Mouse (Mus musculus): ENCODE measurements at regions not wholly inside any gene's neighbourhood (a gene's known extent, or its start where the extent isn't known, plus 50 kb on each side); places are given as distances from the start of the nearest gene placed in this dataset.

DNA sequence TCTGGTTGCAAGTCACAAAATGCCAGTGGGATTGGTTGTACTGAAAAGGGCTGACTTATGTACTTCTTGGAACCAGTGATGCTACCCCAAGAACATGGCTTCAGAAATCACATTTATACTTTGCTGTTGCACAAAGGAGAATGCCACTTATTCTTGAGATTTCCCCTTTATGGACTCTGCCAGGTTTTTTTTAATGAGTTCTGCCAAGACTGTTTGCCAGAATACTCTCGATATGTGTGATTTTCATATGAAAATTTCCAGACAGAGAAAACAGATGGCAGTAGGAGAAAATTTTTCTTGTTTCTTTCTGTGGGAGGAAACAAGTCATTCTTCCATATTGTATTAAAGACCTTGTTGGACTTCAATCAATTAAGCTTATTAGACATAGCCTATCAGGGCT, 281.0 kb upstream of the Tle1 start:
- DNase-seq (ENCODE audit: low spot score in 2 of 2) = no peak

DNA sequence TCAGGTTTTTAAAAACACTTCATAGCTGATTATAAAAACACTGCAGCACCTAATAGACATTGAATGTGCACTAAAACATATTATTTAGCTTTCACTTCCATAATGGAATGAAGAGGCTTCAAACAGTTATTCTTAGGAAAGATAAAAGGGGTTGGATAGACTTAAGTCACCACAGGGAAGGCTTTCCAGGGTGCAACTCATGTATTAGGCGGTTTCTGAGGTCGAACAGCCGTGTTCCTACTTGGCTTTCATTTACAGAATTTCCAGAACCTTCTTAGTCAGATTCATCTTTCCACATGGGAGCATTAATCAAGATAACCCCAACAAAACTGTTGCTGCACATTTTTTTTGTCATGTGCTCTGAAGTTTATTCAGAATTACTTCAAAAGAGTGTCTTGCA, 279.8 kb upstream of the Tle1 start:
- no peak for DNase-seq (ENCODE audit: low spot score in 2 of 2)

DNA sequence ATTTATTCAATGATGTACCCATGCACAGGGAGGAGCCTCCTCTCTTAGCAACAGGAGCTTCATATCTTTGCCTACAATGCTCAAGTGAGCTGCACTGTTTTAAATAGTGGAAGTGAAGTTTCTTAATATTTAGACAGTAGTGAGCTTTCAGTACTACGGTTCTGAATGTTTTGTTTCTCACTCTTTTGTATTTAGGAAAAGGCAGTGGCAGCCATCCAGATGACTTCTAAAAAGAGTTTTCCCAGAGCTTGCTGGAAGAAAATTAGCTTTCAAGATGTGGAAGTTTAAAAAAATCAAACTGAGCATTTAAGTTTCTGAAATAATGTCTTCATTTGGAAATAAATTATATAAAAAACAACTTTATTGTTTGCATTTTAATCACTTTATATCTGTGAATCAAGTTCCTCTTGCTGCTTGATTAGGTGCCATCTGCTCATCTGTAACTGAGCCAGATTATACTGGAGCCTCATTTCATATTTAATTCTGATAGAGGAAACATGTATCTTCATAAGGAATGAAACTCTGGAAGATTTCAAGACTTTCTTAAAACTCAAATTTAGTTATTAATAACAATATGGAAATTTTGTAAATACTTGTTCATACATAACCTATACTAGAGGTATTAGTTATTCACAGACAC, 268.6 kb upstream of the Tle1 start:
- peak; percentile 2 to 17 for DNase-seq (ENCODE audit: low spot score in 2 of 2)

DNA sequence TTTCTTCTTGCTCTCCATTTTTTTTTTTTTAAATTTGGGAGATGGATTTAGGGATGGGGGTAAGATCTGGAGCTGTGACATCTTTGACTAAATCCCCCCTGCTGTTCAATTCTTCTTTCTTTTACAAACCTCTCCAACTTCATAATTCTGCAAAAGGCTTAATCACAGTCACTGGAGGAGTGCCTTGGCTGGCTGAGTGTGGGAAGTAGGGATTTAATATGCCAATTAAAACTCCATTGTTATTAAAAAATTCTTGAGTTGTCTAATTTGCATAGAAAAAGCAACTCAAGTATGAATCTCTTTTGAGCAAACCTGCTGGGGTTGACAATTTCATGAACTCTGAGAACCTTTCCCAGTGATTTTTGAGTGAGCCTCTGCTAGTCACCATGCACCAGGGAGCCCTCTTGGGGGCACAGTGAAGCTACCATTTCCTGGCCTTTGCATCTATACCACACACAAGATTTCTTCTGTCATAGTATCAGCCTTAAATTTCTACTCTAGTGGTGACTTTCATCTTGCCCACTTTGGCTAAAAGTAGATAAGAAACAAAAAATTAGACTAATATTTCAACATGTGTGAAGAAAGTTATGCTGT, 243.6 kb upstream of the Tle1 start:
- no peak for DNase-seq (ENCODE audit: low spot score in 2 of 2)

DNA sequence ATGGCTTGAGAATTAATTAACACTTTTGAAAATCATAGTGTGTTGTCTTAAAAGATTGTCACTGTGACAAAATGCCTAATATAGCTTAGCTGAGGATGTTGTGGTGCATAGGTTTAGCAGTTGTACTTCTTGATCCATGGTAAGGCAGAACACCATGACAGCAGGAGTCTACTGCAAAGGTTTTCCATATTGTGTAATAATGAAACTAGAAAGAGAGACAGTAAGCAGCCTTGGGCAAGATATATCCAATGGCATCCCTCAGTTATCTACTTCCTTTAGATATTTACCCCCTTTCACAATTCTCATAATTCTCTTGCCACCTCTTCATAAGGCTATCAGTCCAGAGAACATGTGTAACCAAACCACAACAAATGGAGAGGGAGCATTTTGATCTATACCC, 236.6 kb upstream of the Tle1 start:
- no peak for DNase-seq (ENCODE audit: low spot score in 2 of 2)

DNA sequence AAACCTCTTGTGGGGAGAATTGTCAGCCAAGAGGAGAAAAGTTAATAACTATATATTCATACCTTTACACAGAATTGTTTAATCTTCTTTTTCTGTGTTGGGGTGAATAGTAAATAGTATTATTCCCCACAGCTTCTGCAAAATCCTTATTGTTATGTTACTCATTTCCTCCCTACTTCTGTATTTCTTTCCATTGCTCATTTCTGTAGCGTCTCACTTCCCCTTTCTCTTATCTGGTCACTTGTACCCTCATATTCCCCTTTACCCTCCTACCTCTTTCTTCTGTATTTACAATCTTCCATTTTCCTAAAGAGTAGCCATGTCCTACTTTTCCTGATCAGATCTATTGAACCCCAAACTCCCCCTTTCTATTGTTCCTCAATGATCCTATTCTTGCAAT, 224.6 kb upstream of the Tle1 start:
- DNase-seq (ENCODE audit: low spot score in 2 of 2) = no peak

DNA sequence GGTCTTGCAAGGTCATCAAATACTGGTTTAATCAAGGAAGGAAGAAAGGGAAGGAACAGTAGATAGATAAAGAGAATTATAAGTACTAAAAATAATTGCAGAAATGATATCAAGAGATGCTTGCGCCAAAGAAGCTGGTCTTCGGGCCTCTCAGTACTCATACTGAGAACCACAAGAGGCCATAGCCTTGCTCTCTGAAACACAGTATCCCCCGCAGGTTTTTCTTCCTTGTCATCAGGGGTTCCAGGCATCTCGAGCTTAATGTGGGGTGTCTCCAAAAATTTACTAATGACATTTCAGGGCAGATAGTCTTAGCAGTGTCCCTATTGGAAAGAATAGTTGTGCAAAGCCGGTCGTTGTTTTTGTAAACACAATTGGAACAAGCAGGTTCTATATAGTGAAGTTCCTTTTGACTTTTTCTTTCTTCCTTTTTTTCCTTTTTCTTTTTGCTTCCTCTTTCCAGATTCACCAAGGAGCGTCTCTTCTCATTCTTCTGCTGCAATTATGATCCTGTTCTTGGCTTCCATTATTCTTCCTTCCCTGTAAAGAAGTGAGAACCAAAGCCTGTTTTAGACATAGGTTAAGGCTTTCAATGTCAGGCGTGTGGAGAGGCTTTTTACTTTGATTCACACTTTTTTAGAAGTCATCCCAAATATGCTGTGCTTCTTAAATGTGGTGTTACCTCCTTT, 211.5 kb upstream of the Tle1 start:
- no peak for DNase-seq (ENCODE audit: low spot score in 2 of 2)

DNA sequence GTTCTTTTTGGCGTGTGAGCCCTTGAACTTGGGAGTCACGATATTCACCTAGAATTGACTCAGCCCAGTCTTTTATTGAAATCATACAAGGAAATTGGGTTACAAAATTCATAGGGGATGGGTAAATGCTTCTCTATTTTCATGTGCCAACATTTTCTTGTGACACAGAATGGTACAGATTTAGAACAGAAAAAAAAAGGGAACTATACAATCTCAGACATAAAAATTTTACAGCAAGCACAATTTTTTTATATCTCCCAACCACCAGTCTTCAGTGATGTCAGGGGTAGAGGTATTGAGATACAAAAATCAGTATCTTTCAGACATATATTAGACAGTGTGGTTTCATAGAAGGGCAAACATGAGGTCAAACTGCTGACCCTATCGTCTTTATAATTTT, 210.6 kb upstream of the Tle1 start:
- DNase-seq (ENCODE audit: low spot score in 2 of 2) = peak in 1 of 2 experiments; percentile 2

DNA sequence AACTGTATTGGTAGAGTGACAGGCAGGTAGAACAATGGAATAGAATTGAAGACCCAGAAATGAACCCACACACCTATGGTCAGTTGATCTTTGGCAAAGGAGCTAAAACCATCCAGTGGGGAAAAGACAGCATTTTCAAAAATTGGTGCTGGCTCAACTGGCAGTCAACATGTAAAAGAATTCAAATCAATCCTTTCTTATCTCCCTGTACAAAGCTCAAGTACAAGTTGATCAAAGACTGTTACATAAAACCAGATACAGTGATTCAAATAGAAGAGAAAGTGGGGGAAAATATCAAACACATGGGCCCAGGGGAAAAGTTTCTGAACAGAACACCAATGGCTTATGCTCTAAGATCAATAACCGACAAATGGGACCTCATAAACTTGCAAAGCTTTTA, 200.0 kb upstream of the Tle1 start:
- DNase-seq (ENCODE audit: low spot score in 2 of 2) = no peak

DNA sequence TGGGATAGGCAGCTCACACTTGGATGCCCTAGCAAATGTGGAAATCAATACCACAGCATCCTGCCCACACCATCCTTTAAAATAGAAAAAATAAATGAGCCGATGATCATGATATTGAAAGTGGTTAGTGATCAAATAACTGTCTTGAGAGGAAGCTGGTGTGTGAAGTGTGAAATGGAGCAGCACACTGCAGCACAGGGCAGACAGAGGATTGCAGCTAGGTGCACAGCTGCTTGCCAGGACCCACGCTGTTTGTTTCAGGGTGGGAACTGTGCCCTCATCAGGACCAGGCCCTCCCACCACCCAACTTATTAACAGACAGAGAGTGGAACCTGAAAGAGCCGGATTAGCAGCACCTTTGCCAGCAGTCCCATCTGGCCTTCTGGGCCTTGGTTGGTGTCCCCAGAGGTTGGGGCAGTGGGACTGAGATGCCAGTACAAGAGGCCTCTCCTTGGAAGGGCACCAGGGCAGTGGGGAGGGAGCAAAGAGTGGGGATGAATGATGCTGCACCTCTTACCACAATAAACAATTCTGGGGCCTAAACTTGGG, 191.2 kb upstream of the Tle1 start:
- DNase-seq (ENCODE audit: low spot score in 2 of 2) = no peak

DNA sequence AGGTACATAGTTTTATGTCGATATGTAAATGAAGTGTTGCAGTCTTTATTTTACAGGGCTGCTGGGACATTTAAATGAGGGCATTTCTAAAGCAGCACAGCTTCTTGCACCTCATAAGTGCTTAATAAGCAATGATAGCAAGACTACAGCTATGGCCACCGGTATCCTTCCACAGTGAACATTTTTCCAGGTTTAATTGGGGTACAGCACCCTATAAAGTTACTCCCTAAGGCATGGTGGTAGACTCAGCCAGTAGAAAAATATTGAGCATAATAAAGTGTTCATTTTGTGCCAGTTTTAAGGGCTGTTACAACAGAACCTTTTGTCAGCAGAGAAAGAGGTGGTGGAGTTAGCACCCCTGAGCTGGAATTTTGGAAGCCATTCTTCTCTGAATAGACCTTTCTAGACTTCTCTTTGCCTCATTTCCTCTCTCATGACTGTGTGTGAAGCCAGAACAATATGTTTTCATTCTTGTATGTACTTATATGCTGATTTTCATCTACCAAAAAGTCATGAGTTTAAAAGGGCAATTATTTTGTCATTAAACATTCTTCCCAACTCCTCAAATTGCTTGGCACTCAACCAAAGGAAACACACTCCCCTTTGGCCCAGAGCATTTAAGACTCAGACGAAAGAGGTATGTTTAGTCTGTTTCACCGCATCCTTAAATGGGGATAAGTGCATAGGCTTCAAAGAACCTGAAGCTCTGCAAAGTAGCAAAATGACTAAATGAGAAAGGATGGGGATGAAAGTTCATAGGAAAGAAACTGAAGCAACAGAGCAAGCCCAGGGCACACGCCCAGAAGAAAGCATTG, 189.3 kb upstream of the Tle1 start:
- DNase-seq (ENCODE audit: low spot score in 2 of 2) = no peak

DNA sequence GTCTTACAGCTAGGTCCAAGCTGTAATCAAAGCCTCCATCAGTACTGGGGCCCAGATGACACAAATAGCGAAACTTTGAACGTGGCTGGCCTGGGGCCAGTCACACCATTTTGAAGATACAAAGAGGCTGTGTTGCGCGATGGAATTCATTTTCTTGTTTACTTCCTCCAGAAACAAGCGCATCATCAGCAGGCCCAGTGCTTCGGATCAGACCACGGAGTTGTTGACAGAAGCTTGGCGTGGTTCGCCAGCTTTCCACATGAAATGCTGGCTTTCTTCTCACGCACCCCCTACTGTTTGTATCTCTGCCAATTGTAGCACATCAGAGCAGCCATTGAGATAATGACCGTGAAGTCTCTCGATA, 184.2 kb upstream of the Tle1 start:
- peak; percentile 62 to 77 for DNase-seq (ENCODE audit: low spot score in 2 of 2)

DNA sequence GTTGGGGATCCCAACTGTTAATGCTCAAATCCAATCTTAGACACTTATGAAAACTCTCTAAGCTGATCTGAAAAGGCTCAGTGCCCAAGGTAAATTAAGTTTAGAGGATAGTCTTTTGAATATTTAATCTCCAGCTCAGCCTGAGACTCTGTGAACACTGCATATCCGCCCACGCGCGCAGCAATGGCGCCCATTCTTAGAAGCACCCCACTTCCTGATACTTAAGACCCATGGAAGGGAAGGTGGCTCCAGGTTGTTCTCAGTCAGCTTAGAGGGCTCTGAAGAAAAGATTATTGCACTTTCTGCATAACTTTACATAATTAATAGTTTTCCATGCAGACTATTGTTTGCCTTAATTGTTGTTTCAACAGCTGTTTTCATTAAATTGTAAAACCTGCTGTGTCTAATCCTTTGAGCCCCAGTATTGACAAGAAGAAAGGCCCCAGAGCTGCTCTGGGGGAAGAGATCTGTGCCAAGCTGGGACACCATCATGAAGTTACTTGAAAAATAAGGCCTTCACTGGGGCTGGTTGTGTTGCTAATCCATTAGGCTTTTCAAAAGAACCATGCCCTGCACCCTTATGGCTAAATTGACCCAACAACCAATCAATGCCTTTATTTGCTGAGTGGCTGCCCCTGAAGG, 183.7 kb upstream of the Tle1 start:
- no peak for DNase-seq (ENCODE audit: low spot score in 2 of 2)

DNA sequence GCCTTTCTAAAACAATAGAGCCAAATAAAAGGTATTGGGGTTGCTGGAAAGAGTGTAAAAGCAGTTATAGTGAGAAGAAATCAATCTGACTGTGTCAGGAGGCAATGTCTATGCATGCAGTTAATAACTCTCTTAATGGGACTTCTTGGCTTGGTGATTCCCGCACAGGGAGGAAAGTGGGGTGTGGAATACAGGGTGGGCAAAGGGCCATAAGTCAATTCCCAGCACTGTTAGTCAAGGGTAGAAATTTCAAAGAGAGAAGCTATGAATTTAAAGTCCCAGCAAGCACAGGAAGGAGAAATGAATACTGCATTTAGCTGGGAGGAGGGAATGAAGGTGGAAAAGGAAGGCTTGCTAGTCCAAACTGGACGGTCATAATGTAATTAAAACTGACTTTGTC, 183.0 kb upstream of the Tle1 start:
- no peak for DNase-seq (ENCODE audit: low spot score in 2 of 2)

DNA sequence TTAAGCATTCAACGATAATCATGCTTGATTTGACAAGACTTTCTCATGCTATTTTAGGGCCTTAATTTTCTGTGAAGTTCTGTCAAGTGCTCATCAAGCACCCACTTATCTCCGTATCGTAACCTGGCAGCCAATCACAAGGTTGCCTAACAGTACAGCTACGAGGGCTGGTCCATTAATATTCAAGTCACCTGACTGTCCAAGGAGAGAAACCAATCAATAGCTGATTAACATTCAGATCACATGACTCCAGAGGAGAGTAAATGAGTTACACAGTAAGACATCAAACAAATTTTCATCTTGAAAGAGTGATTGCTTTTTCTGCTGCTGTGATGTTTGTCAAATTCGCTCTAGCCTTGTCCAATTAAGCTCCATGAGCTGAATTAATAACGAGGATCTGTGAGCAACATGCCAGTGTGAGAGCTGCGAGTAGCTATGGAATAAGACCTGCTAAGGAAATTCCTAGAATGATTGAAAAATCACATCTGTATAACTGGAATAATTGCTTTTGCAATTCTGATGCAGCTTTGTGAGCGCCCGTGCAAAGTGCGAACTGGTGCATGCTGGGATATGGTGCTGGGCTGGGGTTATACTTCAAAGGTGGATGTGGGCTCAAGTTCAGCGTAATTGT, 181.9 kb upstream of the Tle1 start:
- no peak for DNase-seq (ENCODE audit: low spot score in 2 of 2)

DNA sequence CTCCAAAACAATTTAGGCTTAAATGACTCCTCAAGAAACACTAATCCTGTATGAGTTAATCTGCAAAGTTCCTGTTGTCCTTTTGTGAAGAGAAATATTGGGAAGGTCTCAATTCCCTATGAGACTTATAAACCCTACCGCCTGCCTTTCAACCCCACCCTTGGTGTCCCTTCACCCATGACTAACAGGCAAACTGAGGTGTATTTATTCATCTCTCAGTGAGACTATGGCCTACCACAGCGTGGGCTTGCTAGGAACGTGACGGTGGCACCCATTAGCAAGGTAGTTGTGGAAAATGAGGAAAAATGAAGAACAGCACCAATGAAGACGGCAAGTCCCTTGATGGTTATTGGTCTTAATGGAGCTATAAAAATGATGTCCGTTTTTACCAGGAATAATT, 181.0 kb upstream of the Tle1 start:
- no peak for DNase-seq (ENCODE audit: low spot score in 2 of 2)

DNA sequence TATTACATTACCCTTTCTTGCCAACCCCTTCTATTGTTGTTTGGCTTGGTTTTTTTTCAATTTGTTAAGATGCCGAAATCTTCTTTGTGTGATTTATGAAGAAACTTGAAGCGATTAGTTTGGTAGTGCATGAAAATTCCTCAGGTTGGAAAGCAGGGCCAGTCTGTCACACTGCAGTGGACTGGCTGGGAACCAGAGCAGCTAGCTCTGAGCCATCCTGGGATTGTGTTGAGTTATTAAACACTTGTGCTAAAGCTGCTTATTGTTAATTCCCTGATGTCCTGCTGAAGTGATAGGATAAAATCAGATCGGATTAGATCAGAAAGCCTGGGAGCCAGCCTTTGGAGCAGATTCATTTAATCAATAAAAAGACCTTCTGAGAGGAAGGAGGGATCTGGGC, 180.4 kb upstream of the Tle1 start:
- DNase-seq (ENCODE audit: low spot score in 2 of 2) = no peak

DNA sequence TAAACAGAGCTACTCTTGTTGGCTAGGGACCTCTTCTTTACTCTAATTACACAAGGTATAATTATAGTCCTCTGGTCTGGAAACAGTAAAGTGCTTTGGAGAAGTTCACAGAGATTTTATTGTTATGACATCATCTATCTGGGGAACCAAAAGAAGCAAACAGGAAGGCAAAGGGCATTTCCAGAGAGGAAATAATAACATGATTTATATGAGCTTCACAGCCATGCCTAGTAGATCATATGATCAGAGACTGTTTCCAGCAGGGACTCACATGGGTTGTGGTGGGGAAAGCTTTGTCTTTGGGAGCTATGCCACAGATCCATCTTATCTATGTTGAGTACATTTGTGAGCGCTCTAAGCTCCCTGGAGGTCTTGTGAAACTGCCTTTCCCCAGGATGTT, 178.8 kb upstream of the Tle1 start:
- no peak for DNase-seq (ENCODE audit: low spot score in 2 of 2)

DNA sequence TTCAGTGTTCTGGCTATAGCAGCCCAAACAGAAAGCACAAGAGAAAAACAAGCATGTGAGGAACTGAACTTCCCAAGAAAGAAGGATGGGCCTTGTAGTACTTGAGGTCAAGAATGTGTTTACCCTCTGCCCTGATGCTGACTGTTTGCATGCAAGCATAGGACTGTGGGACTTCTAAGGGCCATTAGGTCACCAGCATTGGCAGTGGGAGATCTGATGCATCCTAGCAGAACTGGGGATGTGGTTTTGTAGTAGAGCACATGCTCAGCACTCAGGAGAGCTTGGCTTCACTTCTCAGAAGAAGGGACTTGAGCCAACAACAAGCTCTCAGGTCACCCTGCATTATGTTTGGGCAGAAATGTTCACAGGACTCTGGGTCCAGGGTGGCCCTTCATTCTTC, 178.3 kb upstream of the Tle1 start:
- no peak for DNase-seq (ENCODE audit: low spot score in 2 of 2)

DNA sequence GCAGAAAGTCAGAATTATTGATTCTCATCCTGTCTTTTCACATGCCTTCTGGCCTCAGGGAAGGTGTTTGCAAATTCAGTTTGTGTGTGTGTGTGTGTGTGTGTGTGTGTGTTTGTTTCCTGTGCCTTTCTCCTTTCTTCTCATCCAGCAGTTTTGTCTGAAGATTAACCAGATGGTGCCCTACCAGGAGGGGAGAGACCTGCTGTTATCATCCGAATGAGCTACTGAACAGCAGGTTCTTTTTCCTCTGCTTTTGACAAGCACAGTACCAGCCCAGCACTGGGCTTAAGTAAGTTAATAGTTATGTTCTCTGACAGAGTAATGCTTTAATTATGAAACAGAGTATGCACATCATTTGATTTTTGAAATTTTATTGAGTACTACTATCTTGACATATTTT, 176.8 kb upstream of the Tle1 start:
- no peak for DNase-seq (ENCODE audit: low spot score in 2 of 2)

DNA sequence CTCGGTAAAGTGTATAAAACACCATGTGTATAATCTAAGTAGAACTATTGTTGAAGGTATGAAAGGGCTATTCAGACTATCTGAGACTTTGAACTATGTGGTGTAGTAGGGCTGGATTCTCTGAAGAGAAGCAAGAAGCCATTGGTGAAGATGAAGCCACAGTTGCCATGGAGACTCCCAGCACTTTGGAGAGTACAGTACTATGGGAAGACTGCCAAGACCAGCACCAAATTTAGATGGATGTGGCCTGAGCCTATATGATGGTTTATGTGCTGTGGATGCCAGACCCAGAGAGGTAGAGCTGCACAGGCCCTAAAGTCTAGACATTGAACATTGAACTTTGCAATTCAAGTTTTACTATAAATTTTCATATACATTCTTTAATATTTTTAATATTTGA, 151.3 kb upstream of the Tle1 start:
- DNase-seq (ENCODE audit: low spot score in 2 of 2) = peak in 1 of 2 experiments; percentile 6

DNA sequence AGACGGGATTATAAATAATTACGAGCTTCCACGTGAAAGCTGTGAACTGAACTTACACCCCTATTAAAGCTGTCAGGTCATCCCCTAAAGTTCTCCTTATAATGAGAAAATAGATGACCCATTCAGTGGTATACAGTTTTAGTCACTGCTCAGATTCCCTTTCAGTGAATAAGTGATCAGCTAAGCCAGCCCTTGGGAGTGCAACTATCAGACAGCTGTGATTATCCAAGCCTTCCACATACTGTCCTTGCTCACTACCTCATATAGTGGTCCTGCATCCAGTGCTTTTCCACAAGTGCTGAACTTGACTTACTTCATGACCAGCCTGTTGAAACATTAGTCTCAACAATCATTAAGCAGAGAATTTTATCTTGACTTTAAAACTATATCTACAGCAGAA, 131.2 kb upstream of the Tle1 start:
- DNase-seq (ENCODE audit: low spot score in 2 of 2) = no peak

Measured in frontal cortex, postnatal 36 days (tissue).